In genomic region chr6:128115121-128115520, GRCm38 (mm10) we compare ENCODE assay signal across 22 mouse cellular contexts. TPM values are rescaled to one million over a fixed set of nuclear protein-coding genes. Genes with fewer than 3 reads are reported as not detected.
DNase-seq lines count a peak whose midpoint lies in the region; ATAC-seq and TF ChIP-seq lines count a peak whose summit lies in the region.
"Had no signal": no experiment of that assay in that cellular context is flagged by ENCODE, and none has a peak within 500 bp of the region (broad histone marks: within the 10 kb centered on the region; RNA-seq: fewer than 3 reads in every experiment).

No protein-coding gene starts in this region.

- H3K9me3 ChIP-seq in forebrain, embryonic 15.5 days: no peaks in the 10 kb centered on the region
- H3K9me3 ChIP-seq in forebrain, embryonic 10.5 days: no peaks in the 10 kb centered on the region
- H3K9me3 ChIP-seq in hindbrain, embryonic 13.5 days: no peaks in the 10 kb centered on the region
- no peaks in the 10 kb centered on the region for H3K9me3 ChIP-seq in hindbrain, embryonic 11.5 days (ENCODE audit: control insufficient read depth, low read length)
- no peaks in the 10 kb centered on the region for H3K9me3 ChIP-seq in stomach, postnatal 0 days (ENCODE audit: control insufficient read depth, low read length)
- H3K9me3 ChIP-seq: heart, embryonic 13.5 days; hindbrain, embryonic 15.5 days; limb, embryonic 12.5 days; liver, embryonic 13.5 days; lung, embryonic 15.5 days had no signal

- no peak overlapping the region for H3K27ac ChIP-seq in forebrain, embryonic 15.5 days (replicated peaks)
- H3K27ac ChIP-seq in forebrain, embryonic 10.5 days: no peak overlapping the region
- H3K27ac ChIP-seq in hindbrain, embryonic 13.5 days: peak overlapping the region; percentile 2; the same call in 1 of the 2 replicates
- no peak overlapping the region for H3K27ac ChIP-seq in hindbrain, embryonic 11.5 days (ENCODE audit: low read depth, low read length)
- no peak overlapping the region for H3K27ac ChIP-seq in stomach, postnatal 0 days (replicated peaks)
- H3K27ac ChIP-seq: heart, embryonic 13.5 days; hindbrain, embryonic 15.5 days; limb, embryonic 12.5 days; liver, embryonic 13.5 days; macrophage had no signal

- WGBS in forebrain, embryonic 15.5 days: 73% methylated on average over 6 of the region's 6 CpGs
- WGBS in forebrain, embryonic 10.5 days: 92% methylated on average over 6 of the region's 6 CpGs
- 69% methylated on average over 6 of the region's 6 CpGs for WGBS in hindbrain, embryonic 13.5 days
- 82% methylated on average over 6 of the region's 6 CpGs for WGBS in hindbrain, embryonic 11.5 days
- WGBS in stomach, postnatal 0 days: 56% methylated on average over 6 of the region's 6 CpGs

- H3K4me3 ChIP-seq in forebrain, embryonic 15.5 days: no peak overlapping the region
- no peak overlapping the region for H3K4me3 ChIP-seq in forebrain, embryonic 10.5 days
- H3K4me3 ChIP-seq in hindbrain, embryonic 13.5 days: no peak overlapping the region
- no peak overlapping the region for H3K4me3 ChIP-seq in hindbrain, embryonic 11.5 days (ENCODE audit: low read depth, low read length)
- no peak overlapping the region for H3K4me3 ChIP-seq in stomach, postnatal 0 days (ENCODE audit: low read depth, low read length)
- H3K4me3 ChIP-seq: heart, embryonic 13.5 days; hindbrain, embryonic 15.5 days; limb, embryonic 12.5 days; liver, embryonic 13.5 days; lung, embryonic 15.5 days had no signal

- no peaks in the 10 kb centered on the region for H3K36me3 ChIP-seq in forebrain, embryonic 15.5 days
- 0 out of 2 replicates have a peak, but pooled peaks cover 3% of the 10 kb centered on the region for H3K36me3 ChIP-seq in forebrain, embryonic 10.5 days (replicated peaks)
- H3K36me3 ChIP-seq in hindbrain, embryonic 13.5 days: no peaks in the 10 kb centered on the region
- H3K36me3 ChIP-seq in hindbrain, embryonic 11.5 days (ENCODE audit: control insufficient read depth, insufficient read depth, low read length): no peaks in the 10 kb centered on the region
- no peaks in the 10 kb centered on the region for H3K36me3 ChIP-seq in stomach, postnatal 0 days (ENCODE audit: control insufficient read depth, insufficient read depth, low read length)
- H3K36me3 ChIP-seq: G1E; hindbrain, embryonic 15.5 days; liver, embryonic 13.5 days; lung, embryonic 15.5 days had no signal

- no peak overlapping the region for H3K4me2 ChIP-seq in forebrain, embryonic 15.5 days (replicated peaks)
- H3K4me2 ChIP-seq in hindbrain, embryonic 13.5 days: no peak overlapping the region
- H3K4me2 ChIP-seq in hindbrain, embryonic 11.5 days (replicated peaks; ENCODE audit: low read depth, low read length): no peak overlapping the region
- H3K4me2 ChIP-seq in stomach, postnatal 0 days (replicated peaks; ENCODE audit: low read depth): no peak overlapping the region
- H3K4me2 ChIP-seq: heart, embryonic 13.5 days; hindbrain, embryonic 15.5 days; limb, embryonic 12.5 days; liver, embryonic 13.5 days; lung, embryonic 15.5 days had no signal

- H3K9ac ChIP-seq in forebrain, embryonic 15.5 days (replicated peaks): no peak overlapping the region
- no peak overlapping the region for H3K9ac ChIP-seq in hindbrain, embryonic 13.5 days
- no peak overlapping the region for H3K9ac ChIP-seq in hindbrain, embryonic 11.5 days (ENCODE audit: low read depth, low read length)
- H3K9ac ChIP-seq in stomach, postnatal 0 days (ENCODE audit: low read length): no peak overlapping the region
- H3K9ac ChIP-seq: heart, embryonic 13.5 days; hindbrain, embryonic 15.5 days; limb, embryonic 12.5 days; liver, embryonic 13.5 days; lung, embryonic 15.5 days had no signal

- TF ChIP-seq CTCF in stomach, postnatal 0 days (IDR thresholded peaks at IDR 0.05; ENCODE audit: low read depth): no peak

- TF ChIP-seq EP300 in stomach, postnatal 0 days (optimal IDR thresholded peaks at IDR 0.05): no peak

- no peak for DNase-seq in forebrain, embryonic 10.5 days (ENCODE audit: extremely low spot score, low spot score)
- DNase-seq in hindbrain, embryonic 11.5 days (ENCODE audit: low spot score): no peak
- peak; percentile 29 for DNase-seq in urinary bladder, postnatal 14 days (ENCODE audit: low spot score)
- no peak for DNase-seq in urinary bladder, postnatal 25 days (ENCODE audit: low spot score)
- DNase-seq in stomach, postnatal 0 days (ENCODE audit: low spot score): no peak
- DNase-seq: cerebellum, adult 9-11 months; kidney, adult 2 months; kidney, postnatal 25 days; layer of hippocampus, adult 9-11 months; liver, embryonic 13.5 days; thymus, postnatal 36 days had no signal

- 0 out of 2 replicates have a peak, but pooled peaks have one; percentile 9 for ATAC-seq in forebrain, embryonic 15.5 days (replicated peaks)
- no peak; the same call in 1 of the 2 replicates for ATAC-seq in hindbrain, embryonic 13.5 days (ENCODE audit: low FRiP score)
- ATAC-seq in hindbrain, embryonic 11.5 days (ENCODE audit: low FRiP score): no peak
- ATAC-seq in stomach, postnatal 0 days (ENCODE audit: low FRiP score, low TSS enrichment): peak; percentile 13; the same call in 1 of the 2 replicates
- ATAC-seq in granulocyte monocyte progenitor cell, adult 5-6 weeks (replicated peaks; ENCODE audit: poor library complexity, severe bottlenecking): no peak
- ATAC-seq: CD4-positive, CD25-positive, alpha-beta regulatory T cell, adult 4 months; midbrain, embryonic 16.5 days had no signal

- peaks cover 17% of the 10 kb centered on the region; the same call in 1 of the 2 replicates for H3K4me1 ChIP-seq in forebrain, embryonic 15.5 days
- peaks cover 36% of the 10 kb centered on the region for H3K4me1 ChIP-seq in forebrain, embryonic 10.5 days
- H3K4me1 ChIP-seq in hindbrain, embryonic 13.5 days (replicated peaks): peaks cover 46% of the 10 kb centered on the region
- peaks cover 8% of the 10 kb centered on the region for H3K4me1 ChIP-seq in hindbrain, embryonic 11.5 days (replicated peaks; ENCODE audit: control insufficient read depth, insufficient read depth, low read length)
- H3K4me1 ChIP-seq in stomach, postnatal 0 days (replicated peaks; ENCODE audit: control insufficient read depth, insufficient read depth): 0 out of 2 replicates have a peak, but pooled peaks cover 6% of the 10 kb centered on the region

- no peaks in the 10 kb centered on the region for H3K27me3 ChIP-seq in forebrain, embryonic 15.5 days
- no peaks in the 10 kb centered on the region for H3K27me3 ChIP-seq in forebrain, embryonic 10.5 days (ENCODE audit: poor library complexity, severe bottlenecking)
- H3K27me3 ChIP-seq in hindbrain, embryonic 13.5 days: no peaks in the 10 kb centered on the region
- no peaks in the 10 kb centered on the region for H3K27me3 ChIP-seq in hindbrain, embryonic 11.5 days (ENCODE audit: control insufficient read depth, insufficient read depth, low read length)
- no peaks in the 10 kb centered on the region for H3K27me3 ChIP-seq in stomach, postnatal 0 days (ENCODE audit: control insufficient read depth, insufficient read depth, low read length)
- H3K27me3 ChIP-seq: heart, embryonic 13.5 days; hindbrain, embryonic 15.5 days; limb, embryonic 12.5 days; liver, embryonic 13.5 days; lung, embryonic 15.5 days had no signal

RNA-seq across cellular contexts. Expression of gene Tspan9, which starts 28.3 kb away (rescaled TPM):
- polyA plus RNA-seq in forebrain, embryonic 15.5 days (2015; fragmentation: Nextera tagmentation; extraction: Ambion mirVana): 45.9 and 47.7 TPM in 2 replicates
- polyA plus RNA-seq in forebrain, embryonic 10.5 days (2016; fragmentation: Nextera tagmentation; extraction: Ambion mirVana): 39.4 and 41.3 TPM in 2 replicates
- 32.7 and 35.8 TPM in 2 replicates for polyA plus RNA-seq in hindbrain, embryonic 13.5 days (2015; fragmentation: Nextera tagmentation; extraction: Ambion mirVana)
- 46.2 and 48.9 TPM in 2 replicates for polyA plus RNA-seq in hindbrain, embryonic 11.5 days (2014; fragmentation: Nextera tagmentation; extraction: Ambion mirVana)
- 77.3 and 85.9 TPM in 2 replicates for polyA plus RNA-seq in stomach, postnatal 0 days (2015; fragmentation: Nextera tagmentation; extraction: Ambion mirVana)
- 2.2 TPM in 1 of 2 replicates, not detected in the other for total RNA-seq in granulocyte monocyte progenitor cell, adult 5-6 weeks (2014; fragmentation: Nextera tagmentation)
- 0.62 and 3.4 TPM in 2 replicates for total RNA-seq in granulocyte monocyte progenitor cell, adult 5-6 weeks (2017)
- polyA plus RNA-seq: G1E had no signal

Comparison
In these comparisons a context has a peak if more than half of its experiments do, and no peak if none do; other contexts are left out.
1. ATAC-seq: peak in forebrain, embryonic 15.5 days (single experiment) and stomach, postnatal 0 days (single experiment); none in hindbrain, embryonic 13.5 days (single experiment), hindbrain, embryonic 11.5 days (single experiment) and granulocyte monocyte progenitor cell, adult 5-6 weeks (single experiment).